In the genomic region with DNA sequence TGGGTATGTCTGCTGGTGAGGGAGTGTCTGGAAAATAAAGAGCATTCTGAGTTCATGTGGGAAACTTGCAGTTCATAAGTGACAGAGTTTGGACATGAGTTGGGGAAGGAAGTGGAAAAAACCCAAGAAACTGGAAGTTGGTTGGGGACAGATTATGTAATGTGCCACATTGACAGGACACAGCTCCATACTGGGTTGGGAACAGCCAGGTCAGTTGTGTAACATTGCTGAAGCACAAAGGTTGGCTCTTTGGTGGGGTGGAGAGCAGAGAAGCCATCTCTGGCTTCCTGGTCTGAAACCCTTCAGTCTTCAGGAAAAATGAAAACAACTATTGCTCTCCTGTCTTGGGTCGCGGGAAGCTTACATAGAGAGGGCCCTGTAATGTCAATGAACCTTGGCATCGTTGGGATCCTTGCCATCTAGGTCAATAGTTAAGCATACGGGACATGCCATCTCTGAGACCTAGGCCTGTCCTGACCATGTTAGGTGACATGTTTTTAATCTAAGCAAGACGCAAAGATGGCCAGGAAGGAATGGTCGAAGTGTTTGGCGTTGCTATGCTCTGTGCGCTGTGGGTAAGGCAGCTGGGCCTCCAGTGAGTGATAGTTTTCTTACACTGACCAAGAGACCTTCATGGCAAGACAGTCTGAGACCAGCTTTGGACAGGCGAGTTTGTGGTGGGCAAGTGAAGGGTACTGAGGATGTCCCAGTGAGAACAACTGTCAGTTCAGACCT, we compare ENCODE assay signal across 8 mouse cellular contexts. TPM values are rescaled to one million over a fixed set of nuclear protein-coding genes. Genes with fewer than 3 reads are reported as not detected.
A peak's percentile ranks its signal among the peaks of the same experiment; 100 is the strongest.
DNase-seq lines count a peak whose midpoint lies in the region; ATAC-seq and TF ChIP-seq lines count a peak whose summit lies in the region.

No protein-coding gene starts in this region.

- no peaks in the 10 kb centered on the region for H3K27me3 ChIP-seq in heart, postnatal 0 days (ENCODE audit: control insufficient read depth, insufficient read depth, low read length)
- H3K27me3 ChIP-seq in lung, embryonic 16.5 days (ENCODE audit: control insufficient read depth, insufficient read depth, low read depth, low read length): no peaks in the 10 kb centered on the region
- H3K27me3 ChIP-seq in thymus, adult 2 months (ENCODE audit: control insufficient read depth, insufficient read depth, low read length): no peaks in the 10 kb centered on the region; the same call in 1 of the 2 replicates

- H3K4me3 ChIP-seq in gastrocnemius, adult 2 months: peak overlapping the region; percentile 90
- 0 out of 2 replicates have a peak overlapping the region, but pooled peaks have one; percentile 68 for H3K4me3 ChIP-seq in heart, postnatal 0 days (ENCODE audit: low read depth, low read length)
- H3K4me3 ChIP-seq in lung, embryonic 16.5 days (ENCODE audit: low read length): no peak overlapping the region
- no peak overlapping the region for H3K4me3 ChIP-seq in thymus, adult 2 months (ENCODE audit: control insufficient read depth, insufficient read depth, low read length)

- H3K4me2 ChIP-seq in heart, postnatal 0 days (ENCODE audit: low read depth, low read length): peak overlapping the region; percentile 90; the same call in 1 of the 2 replicates
- H3K4me2 ChIP-seq in lung, embryonic 16.5 days (ENCODE audit: low read depth, low read length): peak overlapping the region; percentile 89

- no peak for DNase-seq in gastrocnemius, adult 2 months
- no peak for DNase-seq in gastrocnemius, postnatal 4 days (ENCODE audit: low spot score in 2 of 2)
- DNase-seq in adipocyte (ENCODE audit: low spot score): peak; percentile 89
- DNase-seq in heart, postnatal 0 days (ENCODE audit: low spot score): no peak
- DNase-seq in gastrocnemius, adult 18-20 months (ENCODE audit: low spot score): no peak
- no peak for DNase-seq in thymus, adult 2 months
- no peak for DNase-seq in left cerebral cortex, postnatal 4 days

- 89% methylated on average over 9 of the region's 9 CpGs for WGBS in heart, postnatal 0 days
- WGBS in lung, embryonic 16.5 days: 88% methylated on average over 9 of the region's 9 CpGs
- 97% methylated on average over 9 of the region's 9 CpGs for WGBS in thymus, adult 2 months

- no peak for TF ChIP-seq EP300 in heart, postnatal 0 days (IDR thresholded peaks at IDR 0.05; ENCODE audit: low read depth)

- no peaks in the 10 kb centered on the region for H3K36me3 ChIP-seq in heart, postnatal 0 days (replicated peaks; ENCODE audit: control insufficient read depth, insufficient read depth, low read length)
- H3K36me3 ChIP-seq in lung, embryonic 16.5 days (ENCODE audit: control insufficient read depth, insufficient read depth, low read length): peaks cover 4% of the 10 kb centered on the region; the same call in 1 of the 2 replicates
- H3K36me3 ChIP-seq in thymus, adult 2 months (ENCODE audit: control insufficient read depth, insufficient read depth, low read length): no peaks in the 10 kb centered on the region

- TF ChIP-seq POLR2A in thymus, adult 2 months (IDR thresholded peaks at IDR 0.05; ENCODE audit: control insufficient read depth, extremely low read depth, insufficient read depth, low read length, poor library complexity): no peak

- H3K9ac ChIP-seq in heart, postnatal 0 days (replicated peaks; ENCODE audit: low read depth, low read length): no peak overlapping the region
- peak overlapping the region; percentile 95 for H3K9ac ChIP-seq in lung, embryonic 16.5 days (ENCODE audit: low read length)

- no peaks in the 10 kb centered on the region for H3K9me3 ChIP-seq in heart, postnatal 0 days (replicated peaks; ENCODE audit: control insufficient read depth, low read length)
- H3K9me3 ChIP-seq in lung, embryonic 16.5 days (ENCODE audit: control insufficient read depth, low read length): no peaks in the 10 kb centered on the region

- TF ChIP-seq CTCF in gastrocnemius, adult 2 months (IDR thresholded peaks at IDR 0.05): no peak
- TF ChIP-seq CTCF in heart, postnatal 0 days (IDR thresholded peaks at IDR 0.05; ENCODE audit: low read depth): no peak
- TF ChIP-seq CTCF in thymus, adult 2 months (IDR thresholded peaks at IDR 0.05; ENCODE audit: borderline replicate concordance, control insufficient read depth, extremely low read depth, insufficient read depth, low read length, poor library complexity): no peak

- intact Hi-C loops in gastrocnemius, adult 2 months (cut with DNase I): no loop called here
- intact Hi-C loops in left cerebral cortex, postnatal 4 days (cut with DNase I): no loop called here

- peaks cover 21% of the 10 kb centered on the region for H3K4me1 ChIP-seq in heart, postnatal 0 days (ENCODE audit: control insufficient read depth, insufficient read depth)
- H3K4me1 ChIP-seq in lung, embryonic 16.5 days (replicated peaks; ENCODE audit: control insufficient read depth, insufficient read depth, low read length): peaks cover 53% of the 10 kb centered on the region
- H3K4me1 ChIP-seq in thymus, adult 2 months (replicated peaks; ENCODE audit: control insufficient read depth, insufficient read depth, low read length): peaks cover 16% of the 10 kb centered on the region

- ATAC-seq in heart, postnatal 0 days (ENCODE audit: insufficient read depth, low read depth): no peak
- ATAC-seq in lung, embryonic 16.5 days (ENCODE audit: low read depth): no peak

- peak overlapping the region; percentile 95 for H3K27ac ChIP-seq in gastrocnemius, adult 2 months
- H3K27ac ChIP-seq in heart, postnatal 0 days (ENCODE audit: low read depth): peak overlapping the region; percentile 87
- H3K27ac ChIP-seq in lung, embryonic 16.5 days (ENCODE audit: low read length): peak overlapping the region; percentile 96
- no peak overlapping the region for H3K27ac ChIP-seq in thymus, adult 2 months (ENCODE audit: control insufficient read depth, insufficient read depth, low read length)

RNA-seq across cellular contexts. Expression of a gene that starts 0.8 kb away (rescaled TPM):
- total RNA-seq in gastrocnemius, adult 2 months (2021): 1 to 10 TPM; 4.8 to 7.2 TPM
- 10 to 100 TPM; 33.7 to 34.8 TPM for total RNA-seq in gastrocnemius, postnatal 4 days (2021)
- 35.0 and 44.6 TPM in 2 replicates for total RNA-seq in heart, postnatal 0 days (2014; rRNA removed; ENCODE audit: low replicate concordance)
- 7.2 and 8.6 TPM in 2 replicates for polyA plus RNA-seq in heart, postnatal 0 days (2015; fragmentation: Nextera tagmentation; extraction: Ambion mirVana)
- polyA plus RNA-seq in lung, embryonic 16.5 days (2015; fragmentation: Nextera tagmentation; extraction: Ambion mirVana): 8.9 and 9.8 TPM in 2 replicates
- total RNA-seq in gastrocnemius, adult 18-20 months (2021): 1 to 10 TPM; 5.3 to 6.9 TPM
- 44.4 and 45.7 TPM in 2 replicates for polyA plus RNA-seq in thymus, adult 2 months (2012; rRNA removed)
- total RNA-seq in left cerebral cortex, postnatal 4 days (2021): 10 to 100 TPM; 12.5 to 14.7 TPM

RNA-seq across cellular contexts. Expression of a gene that starts 17.3 kb away (rescaled TPM):
- 10 to 100 TPM; 13.0 to 14.4 TPM for total RNA-seq in gastrocnemius, adult 2 months (2021)
- 10 to 100 TPM; 18.6 to 22.3 TPM for total RNA-seq in gastrocnemius, postnatal 4 days (2021)
- total RNA-seq in heart, postnatal 0 days (2014; rRNA removed; ENCODE audit: low replicate concordance): 20.4 and 27.2 TPM in 2 replicates
- polyA plus RNA-seq in heart, postnatal 0 days (2015; fragmentation: Nextera tagmentation; extraction: Ambion mirVana): 16.2 and 18.3 TPM in 2 replicates
- polyA plus RNA-seq in lung, embryonic 16.5 days (2015; fragmentation: Nextera tagmentation; extraction: Ambion mirVana): 26.3 and 26.4 TPM in 2 replicates
- 10 to 100 TPM; 11.6 to 12.9 TPM for total RNA-seq in gastrocnemius, adult 18-20 months (2021)
- 89.7 and 96.4 TPM in 2 replicates for polyA plus RNA-seq in thymus, adult 2 months (2012; rRNA removed)
- 10 to 100 TPM; 94.5 to 96.4 TPM for total RNA-seq in left cerebral cortex, postnatal 4 days (2021)

RNA-seq across cellular contexts. Expression of a gene that starts 17.6 kb away (rescaled TPM):
- 1 to 10 TPM; 8.7 to 9.0 TPM for total RNA-seq in gastrocnemius, adult 2 months (2021)
- total RNA-seq in gastrocnemius, postnatal 4 days (2021): 10 to 100 TPM; 11.5 to 11.8 TPM
- 39.9 and 52.6 TPM in 2 replicates for total RNA-seq in heart, postnatal 0 days (2014; rRNA removed; ENCODE audit: low replicate concordance)
- 43.0 and 46.0 TPM in 2 replicates for polyA plus RNA-seq in heart, postnatal 0 days (2015; fragmentation: Nextera tagmentation; extraction: Ambion mirVana)
- 84.9 and 87.6 TPM in 2 replicates for polyA plus RNA-seq in lung, embryonic 16.5 days (2015; fragmentation: Nextera tagmentation; extraction: Ambion mirVana)
- total RNA-seq in gastrocnemius, adult 18-20 months (2021): 10 to 100 TPM in 1 of 2 experiments, 1 to 10 TPM in 1; 9.1 to 10.4 TPM
- polyA plus RNA-seq in thymus, adult 2 months (2012; rRNA removed): 13.0 and 15.9 TPM in 2 replicates
- total RNA-seq in left cerebral cortex, postnatal 4 days (2021): 1 to 10 TPM; 7.4 to 8.5 TPM

RNA-seq across cellular contexts. Expression of a gene that starts 55.6 kb away (rescaled TPM):
- total RNA-seq in gastrocnemius, adult 2 months (2021): 1 to 10 TPM; 4.2 to 5.6 TPM
- 1 to 10 TPM; 4.5 to 4.8 TPM for total RNA-seq in gastrocnemius, postnatal 4 days (2021)
- 2.3 and 4.9 TPM in 2 replicates for total RNA-seq in heart, postnatal 0 days (2014; rRNA removed; ENCODE audit: low replicate concordance)
- 1.7 and 1.8 TPM in 2 replicates for polyA plus RNA-seq in heart, postnatal 0 days (2015; fragmentation: Nextera tagmentation; extraction: Ambion mirVana)
- polyA plus RNA-seq in lung, embryonic 16.5 days (2015; fragmentation: Nextera tagmentation; extraction: Ambion mirVana): 0.35 and 0.60 TPM in 2 replicates
- total RNA-seq in gastrocnemius, adult 18-20 months (2021): 1 to 10 TPM; 3.0 to 9.3 TPM
- 2.0 and 2.4 TPM in 2 replicates for polyA plus RNA-seq in thymus, adult 2 months (2012; rRNA removed)
- total RNA-seq in left cerebral cortex, postnatal 4 days (2021): 1 to 10 TPM in 1 of 2 experiments, under 1 TPM in 1; 0.92 to 1.6 TPM

RNA-seq across cellular contexts. Expression of a gene that starts 56.2 kb away (rescaled TPM):
- total RNA-seq in gastrocnemius, adult 2 months (2021): 10 to 100 TPM; 11.9 to 12.8 TPM
- total RNA-seq in gastrocnemius, postnatal 4 days (2021): 10 to 100 TPM; 18.5 to 21.5 TPM
- total RNA-seq in heart, postnatal 0 days (2014; rRNA removed; ENCODE audit: low replicate concordance): 6.7 and 6.9 TPM in 2 replicates
- polyA plus RNA-seq in heart, postnatal 0 days (2015; fragmentation: Nextera tagmentation; extraction: Ambion mirVana): 12.6 and 13.4 TPM in 2 replicates
- polyA plus RNA-seq in lung, embryonic 16.5 days (2015; fragmentation: Nextera tagmentation; extraction: Ambion mirVana): 7.5 and 8.4 TPM in 2 replicates
- 10 to 100 TPM; 13.0 to 13.7 TPM for total RNA-seq in gastrocnemius, adult 18-20 months (2021)
- 36.8 and 42.2 TPM in 2 replicates for polyA plus RNA-seq in thymus, adult 2 months (2012; rRNA removed)
- total RNA-seq in left cerebral cortex, postnatal 4 days (2021): 10 to 100 TPM; 39.5 TPM

Comparison
In these comparisons a context has a peak if more than half of its experiments do, and no peak if none do; other contexts are left out.
1. H3K4me3 ChIP-seq: peak in gastrocnemius, adult 2 months (single experiment) and heart, postnatal 0 days (single experiment); none in lung, embryonic 16.5 days (single experiment) and thymus, adult 2 months (single experiment).